Mouse (Mus musculus): Measurements from ENCODE around the gene Tdrd6.

Gene Tdrd6

GRCm38 (mm10) chr17:43611586-43611985 lies 18.5 kb downstream of the Tdrd6 start:
- peak; percentile 21 for DNase-seq

- peak; percentile 16 for DNase-seq
Observed at GRCm38 (mm10) chr17:43606704-43607103, 23.4 kb downstream of the Tdrd6 start.

GRCm38 (mm10) chr17:43598706-43599105 lies 31.4 kb downstream of the Tdrd6 start:
- DNase-seq, result no peak

DNA sequence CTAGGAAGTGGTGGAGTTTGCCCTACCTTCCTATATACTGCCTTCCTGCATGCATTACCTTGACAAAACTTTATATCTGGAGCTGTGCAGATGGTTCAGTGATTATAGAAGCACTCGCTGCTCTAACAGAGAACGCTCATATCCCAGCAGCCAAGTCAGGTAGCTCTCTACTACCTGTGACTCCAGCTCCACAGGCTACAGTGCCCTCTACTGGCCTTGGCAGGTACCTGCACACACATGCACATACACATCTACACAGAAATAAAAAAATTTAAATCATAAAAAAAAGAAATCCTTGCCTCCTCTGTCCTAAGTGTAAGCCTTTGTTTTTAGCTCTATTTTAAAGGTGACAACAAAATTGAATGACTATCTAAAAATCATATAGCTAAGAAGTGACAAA lies 32.4 kb downstream of the Tdrd6 start:
- no peak for DNase-seq

DNA sequence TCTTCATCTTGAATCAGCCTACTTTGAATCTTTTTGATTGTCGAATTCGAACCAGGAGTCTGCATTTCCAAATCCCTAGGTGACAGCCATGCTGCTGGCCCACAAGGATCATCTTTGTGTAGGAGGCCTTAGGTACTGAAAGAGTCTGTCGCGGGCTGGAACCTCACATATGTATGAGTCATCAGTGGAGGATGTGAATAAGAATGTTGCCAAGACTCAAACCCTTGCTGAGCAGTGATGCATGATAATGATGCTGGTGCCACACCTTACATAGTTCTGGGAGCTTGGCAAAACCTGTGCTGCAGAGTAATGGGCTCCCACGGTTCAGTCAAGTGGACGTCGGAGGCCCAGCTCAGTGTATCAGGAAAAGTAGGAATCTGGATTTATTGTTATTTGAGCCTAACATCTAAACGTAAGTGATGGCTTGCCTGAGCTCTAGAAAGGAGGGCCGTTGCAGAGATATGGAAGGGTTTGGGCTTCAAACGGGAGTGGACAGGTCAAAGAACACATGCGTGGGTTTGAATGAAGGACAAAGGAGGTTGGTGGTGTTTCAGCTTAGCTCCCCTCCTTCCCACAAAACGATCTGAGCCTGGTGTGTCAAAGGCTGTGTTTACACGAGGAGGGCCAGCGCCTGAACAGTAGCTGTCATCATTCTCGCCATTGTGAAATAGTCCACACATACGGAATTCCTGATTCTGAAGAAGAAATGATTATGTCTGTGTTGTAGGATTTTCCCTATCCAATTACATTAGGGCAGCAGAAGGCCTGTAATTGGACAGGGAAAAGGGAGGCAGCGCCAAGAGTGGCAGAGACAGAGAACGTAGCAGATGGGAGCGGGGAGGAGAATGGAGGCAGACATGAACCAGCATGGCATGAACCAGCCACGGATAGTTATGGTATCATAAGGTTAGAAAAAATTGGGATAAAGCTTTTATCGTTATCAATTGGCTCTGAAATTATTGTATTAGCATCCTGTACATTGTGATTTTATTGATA lies 37.5 kb downstream of the Tdrd6 start:
- DNase-seq, result no peak

GRCm38 (mm10) chr17:43590531-43590930 lies 39.6 kb downstream of the Tdrd6 start:
- DNase-seq, result no peak

- DNase-seq, result no peak
Observed at GRCm38 (mm10) chr17:43589750-43590149, 40.3 kb downstream of the Tdrd6 start.

- DNase-seq, result no peak
Observed at GRCm38 (mm10) chr17:43587278-43587677, 42.8 kb downstream of the Tdrd6 start.

- DNase-seq, result no peak
Observed at GRCm38 (mm10) chr17:43584771-43585170, 45.3 kb downstream of the Tdrd6 start.

- no peak for DNase-seq
Observed at GRCm38 (mm10) chr17:43581012-43581467, 49.1 kb downstream of the Tdrd6 start.

DNA sequence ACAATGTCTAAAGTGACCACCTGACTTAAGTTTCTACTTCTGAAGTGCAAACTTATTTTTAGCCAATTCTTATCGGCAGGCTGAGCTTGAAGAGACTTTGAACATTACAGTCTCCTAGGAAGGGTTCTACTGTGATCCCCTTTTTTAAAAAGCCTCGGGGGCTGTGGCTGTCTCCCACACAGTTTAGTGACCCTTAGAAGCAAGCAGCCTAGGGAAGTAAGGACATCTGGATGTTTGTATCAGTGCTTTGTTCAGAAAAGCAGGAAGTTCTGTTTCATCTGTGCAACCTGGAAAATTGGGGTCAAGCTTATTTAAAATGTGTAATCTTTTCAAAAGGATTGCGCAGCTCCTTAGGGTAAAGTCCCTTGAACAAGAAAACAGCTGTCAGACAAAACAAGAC lies 49.6 kb downstream of the Tdrd6 start:
- DNase-seq, result no peak

- no peak for DNase-seq
Observed at GRCm38 (mm10) chr17:43573624-43574073, 56.5 kb downstream of the Tdrd6 start.

DNA sequence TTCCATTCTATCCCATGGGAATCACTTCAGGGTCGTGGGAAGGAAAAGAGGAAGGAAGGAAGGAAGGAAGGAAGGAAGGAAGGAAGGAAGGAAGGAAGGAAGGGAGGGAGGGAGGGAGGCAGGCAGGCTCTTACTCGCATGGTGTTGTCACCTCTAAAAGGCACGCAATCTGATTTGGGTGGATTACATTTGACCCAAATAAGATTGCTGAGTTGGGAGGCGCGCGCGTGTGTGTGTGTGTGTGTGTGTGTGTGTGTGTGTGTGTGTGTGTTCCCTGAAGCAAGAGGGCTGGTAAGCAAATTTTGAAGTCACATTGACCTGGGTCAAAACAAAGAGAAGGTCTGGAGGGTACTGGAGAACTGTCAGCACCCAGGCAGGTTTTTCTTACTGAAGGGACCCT lies 60.8 kb downstream of the Tdrd6 start:
- no peak for DNase-seq

GRCm38 (mm10) chr17:43567992-43568888 lies 61.9 kb downstream of the Tdrd6 start, which contains the start of gene Pla2g7:
TSS of gene Pla2g7 (plus strand) at chr17:43568098.
- no peak for DNase-seq

GRCm38 (mm10) chr17:43567593-43567991 lies 62.5 kb downstream of the Tdrd6 start:
- DNase-seq, result no peak
